Mouse (Mus musculus) embryonic stem cell, embryonic (primary cell): Measurements from ENCODE around the gene Hist2h2ab.
"Not testable (repeated sequence)": the region's sequence is repeated elsewhere in the genome, so short reads cannot be mapped to it uniquely, and the experiment has no call there.

Experiments used
- CTCF ChIA-PET, 4 experiments: fragments of 300-600 bp in 2 of 4; fragments of 350-600 bp in 2 of 4; sonication (Branson Sonifier 250); formaldehyde crosslinking; loops; one replicate each; lab custom pipeline; 2022; ENCODE audit warnings: inconsistent platforms in 2 of 4; lab: Charles Lee
- POLR2A ChIA-PET, 4 experiments: fragments of 300-600 bp in 2 of 4; fragments of 350-600 bp in 2 of 4; sonication (Branson Sonifier 250); formaldehyde crosslinking; loops; one replicate each; lab custom pipeline; 2022; ENCODE audit warnings: antibody characterized with exemption in 4 of 4, inconsistent platforms in 1 of 4; lab: Charles Lee

The Hist2h2ab gene

DNA sequence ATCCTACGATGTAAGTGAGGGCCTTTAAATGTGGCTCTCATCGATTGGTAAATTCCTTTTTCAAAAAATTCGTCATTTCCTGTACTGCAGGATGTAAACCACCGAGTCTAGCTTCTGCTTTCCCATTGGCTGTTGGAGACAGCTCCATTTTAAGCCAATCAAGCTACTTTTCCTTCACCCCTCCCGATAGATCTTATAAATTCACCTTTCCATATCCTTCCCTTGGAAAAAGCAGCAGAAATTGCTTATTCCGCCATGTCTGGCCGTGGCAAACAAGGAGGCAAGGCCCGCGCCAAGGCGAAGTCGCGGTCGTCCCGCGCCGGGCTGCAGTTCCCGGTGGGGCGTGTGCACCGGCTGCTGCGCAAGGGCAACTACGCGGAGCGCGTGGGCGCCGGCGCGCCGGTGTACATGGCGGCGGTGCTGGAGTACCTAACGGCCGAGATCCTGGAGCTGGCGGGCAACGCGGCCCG lies at the start of gene Hist2h2ab, which contains the start of gene Bola1:
Gene Hist2h2ab (plus strand): TSS at position 205 of the 470 bp plus-strand sequence.
Gene Bola1 (minus strand): TSS at position 49 of the 470 bp plus-strand sequence.
- ChIA-PET POLR2A (interaction anchor here (0.5 to 15.1 kb wide), 132 partner anchors 8 to 1206 kb away, joined by 3 to 457 read pairs (median 6); partner anchors contain the start of genes Hist2h2bb (in 4 of the 4), Hist2h3b (in 4 of the 4), Hist2h4 (in 4 of the 4) and Hist2h2aa1 (in 3 of the 4)), CTCF (interaction anchor here (0.5 to 2.2 kb wide), 17 partner anchors 9 to 499 kb away, joined by 3 to 17 read pairs (median 5); partner anchors contain the start of genes Hist2h4 (in 2 of the 4) and Hist2h2bb (in 1 of the 4))

GRCm38 (mm10) chr3:96170276-96170675 lies 49.4 kb upstream of the Hist2h2ab start:
- CTCF ChIA-PET = interaction anchor here in 2 of 4 experiments (0.6 to 1.0 kb wide), 4 partner anchors 8 to 79 kb away, joined by 3 read pairs; no protein-coding TSS in a partner anchor
- POLR2A ChIA-PET = interaction anchor here (0.6 to 8.1 kb wide), 45 partner anchors 8 to 524 kb away, joined by 3 to 87 read pairs (median 4); partner anchors contain the start of genes Hist2h2ac (in 4 of the 4), Hist2h2be (in 4 of the 4), Mtmr11 (in 3 of the 4) and Bola1 (in 2 of the 4)

GRCm38 (mm10) chr3:96170976-96171545 lies 48.6 kb upstream of the Hist2h2ab start:
- ChIA-PET POLR2A (interaction anchor here (0.6 to 8.1 kb wide), 48 partner anchors 9 to 525 kb away, joined by 3 to 87 read pairs (median 4); partner anchors contain the start of genes Hist2h2ac (in 4 of the 4), Hist2h2be (in 4 of the 4), Mtmr11 (in 3 of the 4) and Sv2a (in 3 of the 4)), CTCF (interaction anchor here in 2 of 4 experiments (0.6 to 1.0 kb wide), 4 partner anchors 9 to 105 kb away, joined by 3 read pairs; no protein-coding TSS in a partner anchor)

DNA sequence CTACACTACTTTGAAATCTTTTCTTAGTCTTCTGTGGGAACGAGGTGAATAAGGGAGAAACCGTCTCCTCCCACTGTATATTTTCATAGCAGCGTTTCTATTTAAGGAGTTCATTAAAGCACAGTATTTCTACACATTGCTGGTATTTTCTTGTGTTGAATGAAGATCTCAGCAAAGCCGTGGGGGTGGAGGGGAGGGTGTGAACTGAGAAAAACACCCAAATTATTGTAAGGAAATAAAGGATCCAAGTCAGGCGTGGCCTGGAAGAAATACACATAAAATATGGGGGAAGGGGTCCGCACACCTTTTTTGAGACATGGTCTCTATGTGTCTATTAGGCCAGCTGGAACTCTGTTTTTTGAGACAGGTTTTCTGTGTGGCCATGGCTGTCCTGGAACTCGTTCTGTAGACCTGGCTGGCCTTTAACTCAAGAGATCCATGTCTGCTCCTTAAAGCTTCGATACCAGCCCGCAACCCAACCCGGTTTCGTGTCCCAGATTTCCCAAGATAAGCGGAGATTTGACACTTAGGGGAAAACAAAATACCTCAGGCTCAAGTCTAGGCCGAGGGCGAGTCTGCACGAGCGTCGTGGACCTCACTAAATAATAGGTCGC lies 48.0 kb upstream of the Hist2h2ab start:
- ChIA-PET POLR2A (interaction anchor here (0.8 to 8.1 kb wide), 27 partner anchors 8 to 191 kb away, joined by 3 to 87 read pairs (median 4); partner anchors contain the start of genes Hist2h2ac (in 3 of the 4), Hist2h2be (in 3 of the 4), Mtmr11 (in 3 of the 4) and Bola1 (in 2 of the 4)), CTCF (interaction anchor here in 1 of 4 experiments (0.9 to 1.0 kb wide), 2 partner anchors 80 to 106 kb away, joined by 3 read pairs; no protein-coding TSS in a partner anchor)

DNA sequence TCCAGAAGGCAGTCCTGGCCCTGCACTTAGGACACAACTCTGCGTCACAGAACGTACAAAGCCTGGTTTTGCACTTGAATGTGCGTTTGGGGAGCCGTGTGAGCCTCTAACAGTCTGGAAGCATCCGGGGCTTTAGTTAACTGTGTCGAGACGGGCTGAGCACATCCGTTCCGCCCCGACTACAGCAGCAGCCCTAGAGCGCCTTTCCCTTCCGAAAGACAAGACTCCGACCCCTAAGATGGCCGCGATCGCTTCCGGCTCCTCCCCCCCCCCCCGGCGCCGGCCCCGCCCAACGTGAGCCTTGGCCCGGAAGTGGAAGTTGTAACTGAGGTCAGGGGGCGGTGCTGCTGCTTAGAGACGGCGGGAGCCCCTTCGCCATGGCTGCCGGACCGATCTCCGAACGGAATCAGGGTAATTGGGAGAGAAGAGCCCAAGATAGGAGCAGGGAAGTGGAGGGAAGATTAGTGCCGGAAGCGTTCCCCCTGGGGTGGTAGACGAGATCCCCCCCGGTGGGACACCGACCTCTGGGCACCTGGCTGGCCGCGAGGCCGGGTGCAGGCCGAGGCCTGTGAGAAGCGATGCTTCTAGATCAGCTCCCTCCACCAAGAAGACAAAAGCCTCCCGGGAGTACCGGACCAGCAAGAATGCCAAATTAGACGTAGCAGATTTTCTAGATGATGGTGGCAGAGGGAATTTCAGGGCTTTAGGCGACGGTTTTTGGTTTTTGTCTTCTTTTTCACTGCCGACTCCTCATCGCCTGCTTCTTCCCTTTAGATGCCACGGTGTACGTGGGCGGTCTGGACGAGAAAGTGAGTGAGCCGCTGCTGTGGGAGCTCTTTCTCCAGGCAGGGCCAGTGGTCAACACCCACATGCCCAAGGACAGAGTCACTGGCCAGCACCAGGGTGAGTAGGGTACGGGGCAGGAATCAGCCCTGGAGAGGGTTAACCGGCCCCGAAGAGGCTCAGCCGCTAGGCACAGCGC lies 47.2 kb upstream of the Hist2h2ab start, which contains the start of gene Sf3b4:
Gene Sf3b4 (plus strand): TSS at position 136 of the 982 bp plus-strand sequence.
- CTCF ChIA-PET = interaction anchor here in 1 of 4 experiments (0.6 kb wide), 1 partner anchor 209 kb away, joined by 3 read pairs; no protein-coding TSS in a partner anchor
- POLR2A ChIA-PET = interaction anchor here (0.6 to 8.1 kb wide), 28 partner anchors 9 to 471 kb away, joined by 3 to 87 read pairs (median 4); partner anchors contain the start of genes Hist2h2ac (in 3 of the 4), Hist2h2be (in 3 of the 4), Bola1 (in 2 of the 4) and Hist2h2ab (in 2 of the 4)

DNA sequence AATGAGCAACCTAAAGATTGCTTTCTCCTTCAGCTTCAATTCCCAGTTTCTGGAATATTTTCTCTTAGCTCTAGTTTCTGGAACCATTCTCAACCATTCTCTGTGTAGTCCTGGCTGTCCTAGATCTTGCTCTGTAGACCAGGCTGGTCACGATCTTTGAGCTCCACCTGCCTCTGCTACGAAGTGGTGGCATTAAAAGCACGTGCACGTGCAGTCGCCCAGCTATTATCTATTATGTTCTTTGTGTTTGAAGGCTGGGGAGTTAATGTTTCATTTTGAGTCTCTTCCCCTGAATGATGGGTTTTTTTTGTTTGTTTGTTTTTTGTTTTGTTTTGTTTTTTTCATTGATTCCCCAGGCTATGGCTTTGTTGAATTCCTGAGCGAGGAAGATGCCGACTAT lies 46.5 kb upstream of the Hist2h2ab start:
- CTCF ChIA-PET = no interaction called here
- POLR2A ChIA-PET = interaction anchor here (0.6 to 8.1 kb wide), 28 partner anchors 8 to 471 kb away, joined by 3 to 87 read pairs (median 4); partner anchors contain the start of genes Hist2h2ac (in 3 of the 4), Hist2h2be (in 3 of the 4), Bola1 (in 2 of the 4) and Hist2h2ab (in 2 of the 4)

DNA sequence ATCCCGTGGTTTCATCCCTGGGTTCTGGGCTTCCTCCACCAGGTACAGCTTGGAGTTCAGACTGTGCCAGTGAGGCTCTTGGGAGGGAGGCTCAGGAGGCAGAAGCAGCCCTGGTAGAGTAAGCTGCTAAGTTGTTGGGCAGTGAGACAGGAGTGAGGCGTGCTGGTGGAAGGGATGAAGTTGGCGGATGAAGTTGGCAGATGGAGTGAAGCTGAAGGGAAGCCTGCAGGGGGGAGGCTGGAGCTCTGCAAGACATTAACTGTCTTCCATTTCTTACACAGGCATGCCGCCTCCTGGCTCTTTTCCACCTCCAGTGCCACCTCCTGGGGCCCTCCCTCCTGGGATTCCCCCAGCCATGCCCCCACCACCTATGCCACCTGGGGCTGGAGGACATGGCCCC lies 45.6 kb upstream of the Hist2h2ab start:
- CTCF ChIA-PET = not testable (repeated sequence)
- POLR2A ChIA-PET = interaction anchor here in 3 of 4 experiments (0.6 to 8.1 kb wide), 25 partner anchors 10 to 500 kb away, joined by 3 to 87 read pairs (median 5); partner anchors contain the start of genes Bola1 (in 2 of the 3), Hist2h2ab (in 2 of the 3), Hist2h2ac (in 2 of the 3) and Hist2h2bb (in 2 of the 3)

GRCm38 (mm10) chr3:96175251-96175650 lies 44.4 kb upstream of the Hist2h2ab start:
- CTCF ChIA-PET = interaction anchor here in 1 of 4 experiments (0.6 to 0.7 kb wide), 7 partner anchors 8 to 881 kb away, joined by 3 to 4 read pairs (median 3); no protein-coding TSS in a partner anchor
- POLR2A ChIA-PET = interaction anchor here (0.6 to 8.1 kb wide), 39 partner anchors 9 to 873 kb away, joined by 3 to 87 read pairs (median 4); partner anchors contain the start of genes Hist2h2ac (in 3 of the 4), Hist2h2be (in 3 of the 4), Bola1 (in 2 of the 4) and Hist2h2ab (in 2 of the 4)

GRCm38 (mm10) chr3:96178427-96178826 lies 41.2 kb upstream of the Hist2h2ab start:
- POLR2A ChIA-PET = interaction anchor here in 2 of 4 experiments (1.1 to 3.5 kb wide), 8 partner anchors 13 to 42 kb away, joined by 3 to 14 read pairs (median 5); partner anchors contain the start of genes Bola1 (in 2 of the 2), Hist2h2ab (in 2 of the 2), Hist2h2ac (in 2 of the 2) and Hist2h2be (in 2 of the 2)
- CTCF ChIA-PET = no interaction called here

- POLR2A ChIA-PET = interaction anchor here in 2 of 4 experiments (0.8 to 3.5 kb wide), 7 partner anchors 8 to 41 kb away, joined by 4 to 14 read pairs (median 5); partner anchors contain the start of genes Bola1 (in 2 of the 2), Hist2h2ab (in 2 of the 2), Hist2h2ac (in 2 of the 2) and Hist2h2be (in 2 of the 2)
- CTCF ChIA-PET = no interaction called here
These were observed 40.8 kb upstream of the Hist2h2ab start for GRCm38 (mm10) chr3:96178902-96179301.

DNA sequence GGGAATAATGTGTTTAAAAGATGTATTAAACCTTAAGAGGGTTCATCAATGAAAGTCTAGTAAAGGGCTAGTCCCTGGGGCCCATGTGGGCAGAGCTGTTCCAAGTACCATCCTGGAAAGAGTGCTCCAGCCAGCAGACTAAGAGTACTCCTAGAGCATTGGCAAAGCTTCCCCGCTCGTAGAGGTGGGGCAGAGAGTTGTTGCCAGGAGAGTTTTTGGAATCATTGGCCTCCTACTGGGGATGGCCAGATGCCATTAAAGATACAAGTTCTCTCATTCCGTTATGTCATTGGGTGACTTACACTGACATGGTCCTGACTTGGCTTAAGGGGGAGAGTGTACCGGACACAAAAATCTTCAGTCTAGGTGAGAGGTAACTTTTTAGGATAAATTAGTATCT lies 40.1 kb upstream of the Hist2h2ab start:
- CTCF ChIA-PET = no interaction called here

DNA sequence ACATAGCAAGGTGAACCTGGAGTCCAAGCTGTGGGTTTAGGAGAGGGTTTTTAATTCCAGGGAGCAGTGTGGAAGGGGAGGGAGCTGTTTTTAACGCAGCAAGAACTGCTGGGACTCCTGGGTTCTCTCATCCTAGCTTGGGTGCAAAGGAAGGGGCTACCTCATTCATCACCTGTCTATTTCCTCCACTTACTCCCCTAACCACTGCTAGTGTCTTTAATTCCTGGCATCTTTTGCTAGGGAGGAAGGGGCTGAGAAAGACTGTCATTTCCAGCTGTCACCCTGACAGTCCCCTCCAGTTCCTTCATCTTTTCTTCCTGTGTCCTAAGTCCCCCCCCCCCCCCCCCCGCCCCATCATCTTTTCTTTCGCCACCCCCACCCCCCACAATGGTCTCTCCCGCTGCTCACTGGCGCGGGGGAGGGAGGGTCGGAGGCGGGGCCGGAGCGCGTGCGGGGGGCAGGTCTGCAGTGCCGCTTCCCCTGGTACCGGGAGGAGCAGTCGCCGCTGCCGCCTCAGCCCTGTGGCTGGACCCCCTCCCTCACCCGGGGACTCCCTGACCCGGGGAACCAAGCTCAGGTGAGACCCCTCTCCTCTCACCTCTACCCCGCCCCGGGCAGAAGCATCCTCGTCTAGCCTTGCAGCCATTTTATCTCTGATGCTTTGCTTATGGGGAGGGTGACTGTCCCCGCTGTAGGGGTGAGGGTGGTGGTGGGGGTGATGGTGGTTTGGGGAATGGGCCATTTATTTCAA lies 38.8 kb upstream of the Hist2h2ab start, which contains the start of gene Sv2a:
Gene Sv2a (plus strand): TSS at position 425 of the 751 bp plus-strand sequence.
- ChIA-PET CTCF (no interaction called here), POLR2A (interaction anchor here (0.6 to 4.6 kb wide), 14 partner anchors 8 to 237 kb away, joined by 3 to 24 read pairs (median 4); partner anchors contain the start of genes Bola1 (in 1 of the 4), Hist2h2ab (in 1 of the 4), Mtmr11 (in 1 of the 4) and Sf3b4 (in 1 of the 4))

More for the DNA sequence above, 40.1 kb upstream of the Hist2h2ab start:
- POLR2A ChIA-PET = interaction anchor here in 3 of 4 experiments (0.6 to 3.5 kb wide), 8 partner anchors 8 to 41 kb away, joined by 4 to 14 read pairs (median 5); partner anchors contain the start of genes Bola1 (in 2 of the 3), Hist2h2ab (in 2 of the 3), Hist2h2ac (in 2 of the 3) and Hist2h2be (in 2 of the 3)

- POLR2A ChIA-PET = interaction anchor here (0.5 to 4.6 kb wide), 15 partner anchors 9 to 594 kb away, joined by 3 to 24 read pairs (median 4); partner anchors contain the start of genes Bola1 (in 1 of the 4), Hist2h2ab (in 1 of the 4), Mtmr11 (in 1 of the 4) and Sf3b4 (in 1 of the 4)
- CTCF ChIA-PET = no interaction called here
These were observed 37.9 kb upstream of the Hist2h2ab start for GRCm38 (mm10) chr3:96181510-96182381.

DNA sequence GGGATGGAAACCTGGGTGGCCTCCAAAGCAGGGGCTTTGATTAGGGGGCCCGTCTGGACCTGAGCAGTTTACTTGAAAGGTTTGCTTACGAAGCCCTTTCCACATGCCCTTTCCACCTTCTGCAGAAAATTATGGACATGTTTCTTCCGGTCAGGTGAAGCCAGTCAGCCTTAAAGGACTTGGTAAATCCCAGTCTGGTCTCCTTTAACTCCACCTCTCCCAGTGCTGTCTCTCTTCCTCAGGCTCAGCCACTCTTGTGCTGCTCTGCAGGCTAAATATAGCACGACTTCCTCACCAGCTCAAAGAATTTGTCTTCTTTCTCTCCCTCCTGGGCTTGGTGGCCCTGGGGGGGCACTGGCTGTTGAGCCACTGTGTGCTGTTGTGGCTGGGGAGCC lies 37.3 kb upstream of the Hist2h2ab start:
- POLR2A ChIA-PET = interaction anchor here (0.5 to 4.6 kb wide), 12 partner anchors 9 to 593 kb away, joined by 3 to 24 read pairs (median 6); partner anchors contain the start of genes Bola1 (in 2 of the 4), Hist2h2ab (in 2 of the 4) and Hist2h4 (in 1 of the 4)
- CTCF ChIA-PET = no interaction called here
